Mouse (Mus musculus) stomach, embryonic 16.5 days (tissue): ENCODE results near the gene Gm28051. TPM values are rescaled to one million over a fixed set of nuclear protein-coding genes. Genes with fewer than 3 reads are reported as not detected.

Experiments used
- ATAC-seq: fragments of 200-750 bp; cut with Nextera tagmentation; 2 replicates; pipeline ENCODE4 v1.8.0; 2017; ENCODE audit warnings: moderate number of reproducible peaks, moderate TSS enrichment; ENCODE audit not compliant: insufficient read depth, low FRiP score
- H3K27ac ChIP-seq: fragments of 300-500 bp; sonication (generic); 2 replicates; pipeline ENCODE4 v1.5.1; 2014; ENCODE audit warnings: low read length
- H3K27me3 ChIP-seq: fragments of 300-500 bp; sonication (generic); 2 replicates; pipeline ENCODE4 v1.6.1; 2014; ENCODE audit warnings: low read length, control low read depth, mixed read lengths; ENCODE audit not compliant: control insufficient read depth, insufficient read depth
- H3K36me3 ChIP-seq: fragments of 300-500 bp; sonication (generic); 2 replicates; pipeline ENCODE4 v1.6.1; 2014; ENCODE audit warnings: low read length; ENCODE audit not compliant: control insufficient read depth, insufficient read depth
- H3K4me1 ChIP-seq: fragments of 300-500 bp; sonication (generic); 2 replicates; pipeline ENCODE4 v1.6.1; 2014; ENCODE audit warnings: low read length, control low read depth, mixed read lengths; ENCODE audit not compliant: control insufficient read depth, insufficient read depth
- H3K4me2 ChIP-seq: fragments of 300-500 bp; sonication (generic); 2 replicates; pipeline ENCODE4 v1.6.1; 2014; ENCODE audit warnings: low read depth, low read length, mixed read lengths
- H3K4me3 ChIP-seq: fragments of 300-500 bp; sonication (generic); replicated peaks from 2 replicates; pipeline ENCODE4 v1.5.1; 2014; ENCODE audit warnings: mild to moderate bottlenecking, low read length
- H3K9ac ChIP-seq: fragments of 300-500 bp; sonication (generic); 2 replicates; pipeline ENCODE4 v1.6.1; 2014; ENCODE audit warnings: low read length
- H3K9me3 ChIP-seq: fragments of 300-500 bp; sonication (generic); replicated peaks from 2 replicates; pipeline ENCODE4 v1.6.1; 2016; ENCODE audit warnings: low read length, control low read depth; ENCODE audit not compliant: control insufficient read depth
- WGBS: fragments of 180-500 bp; shearing (Covaris S2); extraction: QIAGEN DNeasy Blood & Tissue Kit; methylation state at CpG from one replicate; pipeline ENCODE4 v1.1.7; 2014; 5-methylcytosine and 5-hydroxymethylcytosine counted together
- polyA plus RNA-seq: library from polyadenylated mRNA; unstranded; fragments of >200 nt; fragmentation: Nextera tagmentation; extraction: Ambion mirVana; gene quantifications from 2 replicates; pipeline ENCODE4 v1.2.1, GENCODE M21; 2015

Gene Gm28051
- polyA plus RNA-seq, 1 experiment from 2014 or later = not detected

GRCm38 (mm10) chr12:102705216-102705871 is 52.2 kb downstream of the Gm28051 start:
- H3K9ac ChIP-seq = peak overlapping the region; percentile 93
- no peaks in the 10 kb centered on the region for H3K27me3 ChIP-seq
- peak overlapping the region; percentile 80 for H3K4me3 ChIP-seq
- peak overlapping the region; percentile 97 for H3K4me2 ChIP-seq
- WGBS = 2% methylated on average over 45 of the region's 45 CpGs
- H3K36me3 ChIP-seq = no peaks in the 10 kb centered on the region
- peak; percentile 75 for ATAC-seq
- H3K27ac ChIP-seq = peak overlapping the region; percentile 88
- no peaks in the 10 kb centered on the region for H3K9me3 ChIP-seq
- peaks cover 31% of the 10 kb centered on the region for H3K4me1 ChIP-seq

- peaks cover 32% of the 10 kb centered on the region for H3K4me1 ChIP-seq
Measured at GRCm38 (mm10) chr12:102704457-102705198, 52.9 kb downstream of the Gm28051 start, which contains the start of gene Itpk1. Itpk1 (minus strand) TSS chr12:102704930.

GRCm38 (mm10) chr12:102703921-102704408 is 53.6 kb downstream of the Gm28051 start:
- peak overlapping the region; percentile 66; the same call in 1 of the 2 replicates for H3K27ac ChIP-seq
- no peak for ATAC-seq
- 13% methylated on average over 17 of the region's 17 CpGs for WGBS

More at GRCm38 (mm10) chr12:102704457-102705198, 52.9 kb downstream of the Gm28051 start, which contains the start of gene Itpk1:
- Histone ChIP-seq H3K27me3 (no peaks in the 10 kb centered on the region), H3K9ac (peak within 1 kb of the TSS; percentile 93), H3K36me3 (no peaks in the 10 kb centered on the region), H3K4me3 (peak within 1 kb of the TSS; percentile 80), H3K9me3 (no peaks in the 10 kb centered on the region), H3K27ac (peak within 1 kb of the TSS; percentile 88), H3K4me2 (peak within 1 kb of the TSS; percentile 97)
- ATAC-seq = peak; percentile 92
- WGBS = under 1% methylated on average over 73 of the region's 105 CpGs

GRCm38 (mm10) chr12:102703441-102703840 is 54.1 kb downstream of the Gm28051 start:
- no peak for ATAC-seq
- H3K4me1 ChIP-seq = peaks cover 44% of the 10 kb centered on the region
- WGBS = 52% methylated on average over 6 of the region's 6 CpGs
- peak overlapping the region; percentile 80 for H3K4me3 ChIP-seq
- H3K27me3 ChIP-seq = no peaks in the 10 kb centered on the region
- no peaks in the 10 kb centered on the region for H3K9me3 ChIP-seq
- peak overlapping the region; percentile 97 for H3K4me2 ChIP-seq
- peak overlapping the region; percentile 93 for H3K9ac ChIP-seq
- no peaks in the 10 kb centered on the region for H3K36me3 ChIP-seq
- peak overlapping the region; percentile 44 for H3K27ac ChIP-seq

More at GRCm38 (mm10) chr12:102703921-102704408, 53.6 kb downstream of the Gm28051 start:
- Histone ChIP-seq H3K27me3 (no peaks in the 10 kb centered on the region), H3K4me1 (peaks cover 39% of the 10 kb centered on the region), H3K4me2 (peak overlapping the region; percentile 97), H3K9ac (peak overlapping the region; percentile 93), H3K9me3 (no peaks in the 10 kb centered on the region), H3K4me3 (peak overlapping the region; percentile 80), H3K36me3 (no peaks in the 10 kb centered on the region)

GRCm38 (mm10) chr12:102703111-102703412 is 54.5 kb downstream of the Gm28051 start:
- ATAC-seq = no peak
- Histone ChIP-seq H3K9me3 (no peaks in the 10 kb centered on the region), H3K4me1 (peaks cover 48% of the 10 kb centered on the region), H3K27ac (peak overlapping the region; percentile 58), H3K27me3 (no peaks in the 10 kb centered on the region), H3K4me2 (peak overlapping the region; percentile 97), H3K9ac (peak overlapping the region; percentile 93), H3K4me3 (peak overlapping the region; percentile 80), H3K36me3 (no peaks in the 10 kb centered on the region)
- 8% methylated on average over 4 of the region's 4 CpGs for WGBS

- Histone ChIP-seq H3K36me3 (no peaks in the 10 kb centered on the region), H3K9ac (peak overlapping the region; percentile 93; the same call in 1 of the 2 replicates), H3K4me2 (peak overlapping the region; percentile 97), H3K27ac (peak overlapping the region; percentile 58), H3K4me3 (peak overlapping the region; percentile 80), H3K4me1 (peaks cover 53% of the 10 kb centered on the region), H3K9me3 (no peaks in the 10 kb centered on the region), H3K27me3 (no peaks in the 10 kb centered on the region)
- 7% methylated on average over 15 of the region's 15 CpGs for WGBS
- no peak for ATAC-seq
Measured at GRCm38 (mm10) chr12:102702356-102703110, 55.0 kb downstream of the Gm28051 start.

GRCm38 (mm10) chr12:102701691-102702207 is 55.8 kb downstream of the Gm28051 start:
- peaks cover 61% of the 10 kb centered on the region for H3K4me1 ChIP-seq
- no peak overlapping the region for H3K4me2 ChIP-seq
- WGBS = 86% methylated on average over 5 of the region's 5 CpGs

GRCm38 (mm10) chr12:102700453-102700852 is 57.1 kb downstream of the Gm28051 start:
- Histone ChIP-seq H3K27me3 (no peaks in the 10 kb centered on the region), H3K9ac (no peak overlapping the region), H3K9me3 (no peaks in the 10 kb centered on the region), H3K27ac (no peak overlapping the region), H3K36me3 (no peaks in the 10 kb centered on the region), H3K4me2 (no peak overlapping the region), H3K4me3 (no peak overlapping the region), H3K4me1 (peaks cover 68% of the 10 kb centered on the region)
- ATAC-seq = no peak
- 50% methylated on average over 12 of the region's 12 CpGs for WGBS

More at GRCm38 (mm10) chr12:102701691-102702207, 55.8 kb downstream of the Gm28051 start:
- Histone ChIP-seq H3K27ac (no peak overlapping the region), H3K9ac (no peak overlapping the region), H3K9me3 (no peaks in the 10 kb centered on the region), H3K36me3 (no peaks in the 10 kb centered on the region), H3K27me3 (no peaks in the 10 kb centered on the region), H3K4me3 (no peak overlapping the region)
- no peak for ATAC-seq
